Comparison of ENCODE assay signal across 14 mouse cellular contexts in genomic region chr4:133827354-133827753, GRCm38 (mm10).
"Had no signal": no experiment of that assay in that cellular context is flagged by ENCODE, and none has a peak within 500 bp of the region (broad histone marks: within the 10 kb centered on the region; RNA-seq: fewer than 3 reads in every experiment).

No protein-coding gene starts in this region.

- ATAC-seq: midbrain, embryonic 16.5 days had no signal

- H3K4me3 ChIP-seq: midbrain, embryonic 10.5 days; midbrain, embryonic 12.5 days; myocyte; neural tube, embryonic 13.5 days; neural tube, embryonic 15.5 days had no signal

- H3K36me3 ChIP-seq: midbrain, embryonic 10.5 days; midbrain, embryonic 12.5 days; neural tube, embryonic 13.5 days; neural tube, embryonic 15.5 days had no signal

- H3K27ac ChIP-seq: liver, embryonic 14.5 days; midbrain, embryonic 12.5 days; neural tube, embryonic 13.5 days; neural tube, embryonic 15.5 days had no signal

- H3K9ac ChIP-seq: liver, embryonic 14.5 days; lung, embryonic 14.5 days; midbrain, embryonic 12.5 days; neural tube, embryonic 13.5 days; neural tube, embryonic 15.5 days had no signal

- H3K9me3 ChIP-seq: midbrain, embryonic 10.5 days; midbrain, embryonic 12.5 days; neural tube, embryonic 13.5 days; neural tube, embryonic 15.5 days had no signal

- DNase-seq: lung, adult 18-20 months; lung, embryonic 14.5 days; lung, postnatal 10 days; lung, postnatal 4 days; midbrain, embryonic 14.5 days; right cerebral cortex, postnatal 14 days; right cerebral cortex, postnatal 4 days had no signal

- H3K4me2 ChIP-seq: midbrain, embryonic 12.5 days had no signal
